Mouse (Mus musculus) small intestine, adult 2 months (tissue): ENCODE data around the gene Nkx1-1. TPM values are rescaled to one million over a fixed set of nuclear protein-coding genes. Genes with fewer than 3 reads are reported as not detected.
A peak's percentile ranks its signal among the peaks of the same experiment; 100 is the strongest.

Experiments used
- H3K27ac ChIP-seq: fragments of 200-500 bp; 2 replicates; pipeline ENCODE4 v1.5.1; 2012; ENCODE audit warnings: low read depth, low read length, control low read depth, inconsistent platforms; ENCODE audit not compliant: insufficient read depth
- H3K27me3 ChIP-seq: fragments of 200-500 bp; 2 replicates; pipeline ENCODE4 v1.6.1; 2012; ENCODE audit warnings: mild to moderate bottlenecking, moderate library complexity, low read length, inconsistent platforms; ENCODE audit not compliant: control insufficient read depth, insufficient read depth
- H3K36me3 ChIP-seq: fragments of 200-500 bp; 2 replicates; pipeline ENCODE4 v1.6.1; 2012; ENCODE audit warnings: mild to moderate bottlenecking, low read length, control low read depth, inconsistent platforms; ENCODE audit not compliant: control insufficient read depth, insufficient read depth
- H3K4me1 ChIP-seq: fragments of 200-500 bp; 2 replicates; pipeline ENCODE4 v1.6.1; 2012; ENCODE audit warnings: low read length, inconsistent platforms, mixed read lengths; ENCODE audit not compliant: control insufficient read depth, insufficient read depth, insufficient read length
- H3K4me3 ChIP-seq: fragments of 200-500 bp; 2 replicates; pipeline ENCODE4 v1.5.1; 2012; ENCODE audit warnings: low read depth, mild to moderate bottlenecking, control low read depth, inconsistent platforms, low read length, moderate library complexity
- CTCF ChIP-seq: fragments of 200-500 bp; IDR thresholded peaks from 2 replicates; pipeline ENCODE4 v1.5.1; 2012; ENCODE audit warnings: low read depth, mild to moderate bottlenecking, control low read depth, inconsistent platforms, low read length, moderate library complexity, mixed read lengths; ENCODE audit not compliant: insufficient replicate concordance, insufficient read length; ENCODE audit errors: extremely low read depth
- POLR2A ChIP-seq: fragments of 200-500 bp; IDR thresholded peaks from 2 replicates; pipeline ENCODE4 v1.6.1; 2012; ENCODE audit warnings: low read depth, mild to moderate bottlenecking, control low read depth, inconsistent platforms, low read length, moderate library complexity
- WGBS: fragments of 180-500 bp; shearing (Covaris S2); methylation state at CpG from one replicate; pipeline ENCODE4 v1.1.7; 2018; 5-methylcytosine and 5-hydroxymethylcytosine counted together
- polyA plus RNA-seq: library from polyadenylated mRNA; depleted of rRNA; stranded (reverse); fragments of >200 nt; gene quantifications from 2 replicates; pipeline ENCODE4 v1.2.3, GENCODE M21; 2012

The Nkx1-1 gene
- polyA plus RNA-seq, 1 experiment: not detected

- TF ChIP-seq POLR2A (no peak), CTCF (no peak)
- no peak overlapping the region for H3K27ac ChIP-seq
- H3K27me3 ChIP-seq: peaks cover 65% of the 10 kb centered on the region
- 3% methylated on average over 39 of the region's 39 CpGs for WGBS
- no peak overlapping the region for H3K4me3 ChIP-seq
- H3K36me3 ChIP-seq: no peaks in the 10 kb centered on the region
- no peaks in the 10 kb centered on the region for H3K4me1 ChIP-seq
Measured at GRCm38 (mm10) chr5:33432057-33432935, 1.5 kb downstream of the Nkx1-1 start.

GRCm38 (mm10) chr5:33431173-33432005 lies 2.4 kb downstream of the Nkx1-1 start:
- H3K27ac ChIP-seq: no peak overlapping the region
- H3K4me3 ChIP-seq: peak overlapping the region; percentile 0; the same call in 1 of the 2 replicates
- WGBS: 3% methylated on average over 77 of the region's 77 CpGs
- peaks cover 65% of the 10 kb centered on the region for H3K27me3 ChIP-seq
- H3K36me3 ChIP-seq: no peaks in the 10 kb centered on the region
- TF ChIP-seq POLR2A: no peak
- TF ChIP-seq CTCF: no peak
- H3K4me1 ChIP-seq: no peaks in the 10 kb centered on the region

GRCm38 (mm10) chr5:33430511-33431172 lies 3.1 kb downstream of the Nkx1-1 start:
- Histone ChIP-seq H3K4me3 (peak overlapping the region; percentile 0; the same call in 1 of the 2 replicates), H3K4me1 (no peaks in the 10 kb centered on the region), H3K36me3 (no peaks in the 10 kb centered on the region), H3K27ac (no peak overlapping the region), H3K27me3 (peaks cover 60% of the 10 kb centered on the region)
- TF ChIP-seq CTCF (no peak), POLR2A (no peak)
- WGBS: 3% methylated on average over 63 of the region's 64 CpGs

GRCm38 (mm10) chr5:33430106-33430505 lies 3.7 kb downstream of the Nkx1-1 start:
- H3K27me3 ChIP-seq: peaks cover 58% of the 10 kb centered on the region
- WGBS: 8% methylated on average over 16 of the region's 16 CpGs
- H3K36me3 ChIP-seq: no peaks in the 10 kb centered on the region
- TF ChIP-seq POLR2A (no peak), CTCF (no peak)
- no peak overlapping the region for H3K27ac ChIP-seq
- H3K4me1 ChIP-seq: no peaks in the 10 kb centered on the region
- H3K4me3 ChIP-seq: no peak overlapping the region

GRCm38 (mm10) chr5:33427461-33427860 lies 6.3 kb downstream of the Nkx1-1 start:
- Histone ChIP-seq H3K4me1 (no peaks in the 10 kb centered on the region), H3K27me3 (peaks cover 32% of the 10 kb centered on the region), H3K27ac (no peak overlapping the region), H3K36me3 (no peaks in the 10 kb centered on the region), H3K4me3 (no peak overlapping the region)
- TF ChIP-seq CTCF: no peak
- TF ChIP-seq POLR2A: no peak

GRCm38 (mm10) chr5:33420313-33420712 lies 13.5 kb downstream of the Nkx1-1 start:
- Histone ChIP-seq H3K4me1 (no peaks in the 10 kb centered on the region), H3K27me3 (no peaks in the 10 kb centered on the region; the same call in 1 of the 2 replicates), H3K27ac (no peak overlapping the region), H3K36me3 (no peaks in the 10 kb centered on the region), H3K4me3 (no peak overlapping the region)
- WGBS: 58% methylated on average over 3 of the region's 3 CpGs
- TF ChIP-seq CTCF (no peak), POLR2A (no peak)
